Mouse (Mus musculus) G1E (cell line): ENCODE data around the gene Cd8b1.

Source experiments
- CTCF ChIP-seq: IDR thresholded peaks from 2 replicates; pipeline ENCODE4 v1.5.1; 2012; ENCODE audit warnings: low read depth, low read length, inconsistent platforms, mixed read lengths
- TAL1 ChIP-seq: conservative IDR thresholded peaks from 2 replicates; pipeline ENCODE4 v1.6.1; 2012; ENCODE audit warnings: low read depth, low read length, inconsistent platforms, mixed read lengths

DNA sequence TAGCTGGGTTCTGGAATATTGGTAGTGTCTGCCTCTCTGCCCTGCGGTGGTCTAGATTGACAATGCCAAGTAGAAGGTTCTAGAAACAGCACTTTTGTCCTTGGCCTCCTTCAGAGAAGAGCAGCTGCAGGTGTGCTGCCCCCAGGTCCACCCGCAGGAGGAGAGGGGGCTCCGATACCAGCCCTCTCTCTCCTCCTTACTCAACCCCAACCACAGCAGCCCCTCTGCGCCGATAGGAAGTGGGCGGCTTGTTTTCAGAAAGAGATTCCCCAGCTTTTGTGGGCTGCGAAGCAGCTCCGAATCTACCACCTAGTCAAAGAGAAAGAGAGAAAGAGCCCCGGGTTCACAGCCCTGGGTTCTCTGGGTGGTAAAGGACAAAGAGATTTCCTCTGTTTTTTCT lies 18.6 kb downstream of the Cd8b1 start:
- no peak for TF ChIP-seq CTCF
- no peak for TF ChIP-seq TAL1
